Mouse (Mus musculus) hindbrain, postnatal 0 days (tissue): ENCODE measurements around the gene Brsk1. TPM values are rescaled to one million over a fixed set of nuclear protein-coding genes. Genes with fewer than 3 reads are reported as not detected.
A peak's percentile ranks its signal among the peaks of the same experiment; 100 is the strongest.

ENCODE experiments used
- ATAC-seq: fragments of 200-750 bp; cut with Nextera tagmentation; 2 replicates; pipeline ENCODE4 v1.8.0; 2017; ENCODE audit warnings: mild to moderate bottlenecking, moderate TSS enrichment, moderate library complexity
- DNase-seq: peaks from one replicate; pipeline ENCODE4 v3.0.0-alpha.2; 2015; ENCODE audit warnings: low spot score
- H3K27ac ChIP-seq: fragments of 300-500 bp; sonication (generic); 2 replicates; pipeline ENCODE4 v1.5.1; 2014; ENCODE audit warnings: mild to moderate bottlenecking
- H3K27me3 ChIP-seq: fragments of 300-500 bp; sonication (generic); 2 replicates; pipeline ENCODE4 v1.6.1; 2014; ENCODE audit warnings: low read length, mixed read lengths; ENCODE audit not compliant: insufficient read depth
- H3K36me3 ChIP-seq: fragments of 300-500 bp; sonication (generic); 2 replicates; pipeline ENCODE4 v1.6.1; 2014; ENCODE audit warnings: low read length, mixed read lengths; ENCODE audit not compliant: insufficient read depth
- H3K4me1 ChIP-seq: fragments of 300-500 bp; sonication (generic); 2 replicates; pipeline ENCODE4 v1.6.1; 2014; ENCODE audit warnings: antibody characterized with exemption, low read length, mixed read lengths; ENCODE audit not compliant: insufficient read depth
- H3K4me2 ChIP-seq: fragments of 300-500 bp; sonication (generic); 2 replicates; pipeline ENCODE4 v1.6.1; 2014; ENCODE audit warnings: low read depth, mild to moderate bottlenecking, low read length, moderate library complexity, mixed read lengths
- H3K4me3 ChIP-seq: fragments of 300-500 bp; sonication (generic); 2 replicates; pipeline ENCODE4 v1.5.1; 2014; ENCODE audit warnings: low read length
- H3K9ac ChIP-seq: fragments of 300-500 bp; sonication (generic); replicated peaks from 2 replicates; pipeline ENCODE4 v1.6.1; 2014; ENCODE audit warnings: mild to moderate bottlenecking, low read length, moderate library complexity, mixed read lengths
- H3K9me3 ChIP-seq: fragments of 300-500 bp; sonication (generic); 2 replicates; pipeline ENCODE4 v1.6.1; 2016; ENCODE audit warnings: low read length, mixed read lengths
- CTCF ChIP-seq: IDR thresholded peaks from 2 replicates; pipeline ENCODE4 v1.5.1; 2016; ENCODE audit warnings: antibody characterized with exemption, control low read depth, low read depth
- WGBS: fragments of 180-500 bp; shearing (Covaris S2); extraction: QIAGEN DNeasy Blood & Tissue Kit; methylation state at CpG from one replicate; pipeline ENCODE4 v1.1.7; 2014; 5-methylcytosine and 5-hydroxymethylcytosine counted together
- polyA plus RNA-seq: library from polyadenylated mRNA; unstranded; fragments of >200 nt; fragmentation: Nextera tagmentation; extraction: Ambion mirVana; gene quantifications from 2 replicates; pipeline ENCODE4 v1.2.1, GENCODE M21; 2015
- total RNA-seq: library from RNA; depleted of rRNA; stranded (reverse); fragments of >200 nt; gene quantifications from 2 replicates; pipeline ENCODE4 v1.2.3, GENCODE M21; 2014; rRNA removed

The Brsk1 gene
- total RNA-seq (195 and 217 TPM in 2 replicates), polyA plus RNA-seq (6.7 and 7.1 TPM in 2 replicates)

GRCm38 (mm10) chr7:4690387-4690786 lies at the start of gene Brsk1:
TSS of gene Brsk1 (plus strand) at chr7:4690604.
- Histone ChIP-seq H3K36me3 (peaks cover 21% of the 10 kb centered on the region), H3K27ac (peak within 1 kb of the TSS; percentile 97), H3K4me1 (no peaks in the 10 kb centered on the region; the same call in 1 of the 2 replicates), H3K4me2 (peak within 1 kb of the TSS; percentile 72), H3K27me3 (no peaks in the 10 kb centered on the region), H3K4me3 (peak within 1 kb of the TSS; percentile 87), H3K9ac (peak within 1 kb of the TSS; percentile 100), H3K9me3 (no peaks in the 10 kb centered on the region)
- 0% methylated on average over 9 of the region's 18 CpGs for WGBS
- peak; percentile 93 for ATAC-seq
- DNase-seq = peak; percentile 96
- TF ChIP-seq CTCF = no peak

DNA sequence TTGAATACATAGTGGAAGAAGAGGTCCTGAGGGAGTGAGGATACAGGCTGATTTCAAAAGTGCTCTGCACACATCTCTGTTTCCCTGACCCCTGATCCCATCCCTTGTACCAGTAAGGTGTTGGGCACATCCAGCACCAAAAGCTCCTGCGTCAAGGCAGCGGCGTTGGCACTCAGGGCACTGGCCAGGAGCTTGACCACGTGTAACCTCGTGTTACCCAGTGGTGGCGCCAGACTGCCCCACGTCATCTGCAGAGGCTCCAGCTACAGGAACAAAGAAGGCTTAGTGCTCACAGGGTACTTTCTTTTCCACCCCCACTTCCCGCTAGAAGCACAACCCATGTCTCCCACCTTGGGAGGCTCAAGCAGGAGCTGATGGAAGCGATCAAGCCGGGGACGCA lies 49.2 kb upstream of the Brsk1 start:
- ATAC-seq = no peak
- H3K4me2 ChIP-seq = no peak overlapping the region
- no peak overlapping the region for H3K9ac ChIP-seq
- DNase-seq = no peak
- H3K9me3 ChIP-seq = no peaks in the 10 kb centered on the region
- H3K4me3 ChIP-seq = no peak overlapping the region
- peak; percentile 28; the same call in 1 of the 2 replicates for TF ChIP-seq CTCF
- H3K36me3 ChIP-seq = peaks cover 59% of the 10 kb centered on the region
- 75% methylated on average over 11 of the region's 11 CpGs for WGBS
- no peak overlapping the region for H3K27ac ChIP-seq
- no peaks in the 10 kb centered on the region for H3K4me1 ChIP-seq
- H3K27me3 ChIP-seq = no peaks in the 10 kb centered on the region

DNA sequence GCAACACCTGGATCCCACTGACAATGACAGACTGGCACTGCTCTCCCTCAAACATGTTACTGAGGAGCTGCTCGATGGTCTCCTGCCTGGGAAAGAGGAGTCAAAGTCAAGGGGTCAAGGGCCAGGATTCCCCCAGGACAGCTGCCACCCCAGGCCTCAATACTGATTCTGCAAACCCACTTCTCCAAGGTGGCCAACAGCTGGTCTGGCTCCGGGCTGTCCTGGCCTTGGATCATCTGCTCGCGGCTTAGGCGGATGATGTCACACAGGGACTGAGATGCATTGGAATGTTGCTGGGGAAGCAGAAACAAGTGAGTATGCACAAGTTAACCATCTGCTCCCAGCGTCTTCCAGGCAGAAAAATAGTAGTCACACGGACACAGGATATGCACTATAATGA lies 48.4 kb upstream of the Brsk1 start:
- H3K27ac ChIP-seq = no peak overlapping the region
- H3K4me2 ChIP-seq = no peak overlapping the region
- no peak for TF ChIP-seq CTCF
- no peak for ATAC-seq
- no peak for DNase-seq
- no peak overlapping the region for H3K9ac ChIP-seq
- WGBS = 83% methylated on average over 7 of the region's 7 CpGs
- H3K9me3 ChIP-seq = no peaks in the 10 kb centered on the region
- H3K4me1 ChIP-seq = no peaks in the 10 kb centered on the region
- no peak overlapping the region for H3K4me3 ChIP-seq
- peaks cover 61% of the 10 kb centered on the region for H3K36me3 ChIP-seq
- H3K27me3 ChIP-seq = no peaks in the 10 kb centered on the region

GRCm38 (mm10) chr7:4643225-4643624 lies 47.2 kb upstream of the Brsk1 start:
- Histone ChIP-seq H3K4me2 (no peak overlapping the region), H3K27me3 (no peaks in the 10 kb centered on the region), H3K27ac (no peak overlapping the region), H3K36me3 (peaks cover 61% of the 10 kb centered on the region), H3K4me1 (no peaks in the 10 kb centered on the region), H3K9ac (no peak overlapping the region), H3K9me3 (no peaks in the 10 kb centered on the region), H3K4me3 (no peak overlapping the region)
- TF ChIP-seq CTCF = no peak
- WGBS = 95% methylated on average over 6 of the region's 6 CpGs
- DNase-seq = no peak
- ATAC-seq = no peak

DNA sequence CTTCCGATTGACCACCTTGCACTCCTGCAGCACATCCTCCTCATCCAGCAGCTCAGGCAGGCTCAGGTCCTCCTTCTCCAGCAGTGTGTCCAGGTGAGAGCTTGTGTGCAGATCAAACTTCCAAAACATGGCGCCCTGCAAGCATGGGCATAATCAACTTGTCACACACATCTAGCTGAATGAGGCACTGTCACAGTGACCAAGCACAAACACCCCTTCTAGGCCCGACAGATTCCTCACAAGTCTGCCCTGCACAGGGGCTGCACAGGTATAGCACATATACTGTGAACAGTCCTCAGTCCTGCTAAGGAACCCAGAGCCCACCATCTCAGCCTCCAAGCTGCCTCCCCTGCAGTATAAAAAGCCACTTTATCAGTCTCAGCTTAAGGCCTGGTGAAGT lies 43.6 kb upstream of the Brsk1 start:
- no peak for DNase-seq
- no peaks in the 10 kb centered on the region for H3K4me1 ChIP-seq

GRCm38 (mm10) chr7:4647291-4647690 lies 43.1 kb upstream of the Brsk1 start:
- Histone ChIP-seq H3K4me3 (no peak overlapping the region), H3K27ac (no peak overlapping the region), H3K4me2 (no peak overlapping the region), H3K27me3 (no peaks in the 10 kb centered on the region), H3K9ac (no peak overlapping the region), H3K36me3 (peaks cover 37% of the 10 kb centered on the region), H3K4me1 (no peaks in the 10 kb centered on the region), H3K9me3 (no peaks in the 10 kb centered on the region)
- TF ChIP-seq CTCF = no peak
- 73% methylated on average over 6 of the region's 6 CpGs for whole genome bisulfite sequencing
- DNase-seq (no peak), ATAC-seq (no peak)

More for the DNA sequence above, 43.6 kb upstream of the Brsk1 start:
- no peak for TF ChIP-seq CTCF
- Histone ChIP-seq H3K36me3 (peaks cover 40% of the 10 kb centered on the region), H3K4me3 (no peak overlapping the region), H3K4me2 (no peak overlapping the region), H3K9me3 (no peaks in the 10 kb centered on the region), H3K27ac (no peak overlapping the region), H3K9ac (no peak overlapping the region), H3K27me3 (no peaks in the 10 kb centered on the region)
- ATAC-seq = no peak
- 91% methylated on average over 3 of the region's 3 CpGs for WGBS

DNA sequence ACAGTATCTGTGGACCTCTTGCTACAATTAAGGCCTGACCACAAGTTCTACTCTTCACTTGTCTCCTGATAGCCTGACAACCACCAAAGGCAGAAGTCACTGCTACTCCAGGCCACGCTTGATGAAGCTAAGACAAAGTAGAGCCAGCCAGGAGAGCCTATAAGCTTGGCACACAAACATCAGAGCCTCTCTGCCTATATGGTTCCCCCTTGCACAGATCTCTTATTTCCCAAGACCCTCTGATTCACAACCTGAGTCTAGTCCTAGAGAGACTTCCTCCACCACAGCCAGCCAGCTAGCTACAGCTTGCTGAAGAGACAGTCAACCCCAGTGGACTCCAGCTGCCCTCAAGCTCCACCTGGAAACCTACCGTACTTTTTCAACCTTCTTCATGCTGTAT lies 42.4 kb upstream of the Brsk1 start:
- 84% methylated on average over 2 of the region's 2 CpGs for WGBS
- no peak overlapping the region for H3K4me2 ChIP-seq

More for the DNA sequence above, 42.4 kb upstream of the Brsk1 start:
- ATAC-seq (no peak), DNase-seq (no peak)
- no peaks in the 10 kb centered on the region for H3K27me3 ChIP-seq
- TF ChIP-seq CTCF = no peak
- H3K27ac ChIP-seq = no peak overlapping the region
- H3K4me3 ChIP-seq = no peak overlapping the region
- peaks cover 32% of the 10 kb centered on the region; the same call in 1 of the 2 replicates for H3K36me3 ChIP-seq
- no peaks in the 10 kb centered on the region for H3K9me3 ChIP-seq
- no peak overlapping the region for H3K9ac ChIP-seq
- H3K4me1 ChIP-seq = no peaks in the 10 kb centered on the region
